ENCODE assay signal across 8 mouse cellular contexts in genomic region chr2:30415157-30415935, GRCm38 (mm10). TPM values are rescaled to one million over a fixed set of nuclear protein-coding genes. Genes with fewer than 3 reads are reported as not detected.
DNase-seq lines count a peak whose midpoint lies in the region; ATAC-seq and TF ChIP-seq lines count a peak whose summit lies in the region.

TSS of gene Crat (minus strand) at chr2:30415813.

- peak within 1 kb of the TSS; percentile 88 for H3K9ac ChIP-seq in ES-E14 (ENCODE audit: insufficient read depth, low read depth, low read length, poor library complexity, severe bottlenecking)
- H3K9ac ChIP-seq in forebrain, embryonic 12.5 days, result peak within 1 kb of the TSS; percentile 88
- H3K9ac ChIP-seq in heart, embryonic 16.5 days (ENCODE audit: low read length), result peak within 1 kb of the TSS; percentile 98
- H3K9ac ChIP-seq in liver, postnatal 0 days (replicated peaks), result peak within 1 kb of the TSS; percentile 98
- H3K9ac ChIP-seq in neural tube, embryonic 14.5 days (replicated peaks; ENCODE audit: low read depth, low read length), result peak within 1 kb of the TSS; percentile 89

- under 1% methylated on average over 58 of the region's 58 CpGs for WGBS in forebrain, embryonic 12.5 days
- under 1% methylated on average over 58 of the region's 58 CpGs for WGBS in heart, embryonic 16.5 days
- WGBS in liver, postnatal 0 days (ENCODE audit: insufficient replicate concordance), result 2% methylated on average over 56 of the region's 58 CpGs
- 1% methylated on average over 58 of the region's 58 CpGs for WGBS in neural tube, embryonic 14.5 days

- TF ChIP-seq EP300 in liver, postnatal 0 days (IDR thresholded peaks at IDR 0.05; ENCODE audit: low read depth), result peak; percentile 21; the same call in 1 of the 2 replicates

- peak within 1 kb of the TSS; percentile 74 for H3K27ac ChIP-seq in ES-E14 (ENCODE audit: insufficient read depth, low read depth, low read length, poor library complexity, severe bottlenecking)
- H3K27ac ChIP-seq in forebrain, embryonic 12.5 days, result peak within 1 kb of the TSS; percentile 98
- H3K27ac ChIP-seq in heart, embryonic 16.5 days (ENCODE audit: low read length), result peak within 1 kb of the TSS; percentile 97
- peak within 1 kb of the TSS; percentile 98 for H3K27ac ChIP-seq in liver, postnatal 0 days (ENCODE audit: low read depth)
- peak within 1 kb of the TSS; percentile 96 for H3K27ac ChIP-seq in neural tube, embryonic 14.5 days (ENCODE audit: low read depth, low read length)

- peaks cover 0 to 10% of the 10 kb centered on the region in 2 experiments; a peak in 3 of 4 replicates for H3K4me1 ChIP-seq in ES-E14 (ENCODE audit: control insufficient read depth in 2 of 2, insufficient read depth in 2 of 2, low read length in 2 of 2, poor library complexity in 1 of 2)
- peaks cover 41% of the 10 kb centered on the region for H3K4me1 ChIP-seq in forebrain, embryonic 12.5 days
- peaks cover 30% of the 10 kb centered on the region for H3K4me1 ChIP-seq in heart, embryonic 16.5 days (ENCODE audit: control insufficient read depth, insufficient read depth, low read length)
- H3K4me1 ChIP-seq in liver, postnatal 0 days (ENCODE audit: insufficient read depth), result peaks cover 45% of the 10 kb centered on the region
- peaks cover 27% of the 10 kb centered on the region for H3K4me1 ChIP-seq in neural tube, embryonic 14.5 days (ENCODE audit: control insufficient read depth, insufficient read depth, low read length)

- peak; percentile 91 for ATAC-seq in forebrain, embryonic 12.5 days (ENCODE audit: low FRiP score)
- peak; percentile 94 for ATAC-seq in heart, embryonic 16.5 days (replicated peaks; ENCODE audit: extremely low read depth, insufficient read depth, low FRiP score)
- ATAC-seq in liver, postnatal 0 days, result peak; percentile 85
- ATAC-seq in neural tube, embryonic 14.5 days (ENCODE audit: low read depth), result peak; percentile 83

- peak; percentile 68 for DNase-seq in ES-E14 (ENCODE audit: low read depth, low spot score)
- DNase-seq in c-Kit-positive CD71-positive TER-119-positive erythroid progenitor cells, embryonic 14.5 days (ENCODE audit: low spot score), result peak; percentile 85
- DNase-seq in kidney, postnatal 4 days, result peak; percentile 93 to 96
- DNase-seq in liver, postnatal 0 days, result peak; percentile 94
- peak; percentile 94 for DNase-seq in testis, postnatal 10 days (ENCODE audit: low spot score)

- H3K9me3 ChIP-seq in ES-E14 (ENCODE audit: control insufficient read depth, insufficient read depth, low read depth, low read length), result no peaks in the 10 kb centered on the region
- no peaks in the 10 kb centered on the region for H3K9me3 ChIP-seq in forebrain, embryonic 12.5 days
- no peaks in the 10 kb centered on the region for H3K9me3 ChIP-seq in heart, embryonic 16.5 days (replicated peaks; ENCODE audit: control insufficient read depth, low read length)
- H3K9me3 ChIP-seq in liver, postnatal 0 days (ENCODE audit: low read length), result no peaks in the 10 kb centered on the region
- no peaks in the 10 kb centered on the region for H3K9me3 ChIP-seq in neural tube, embryonic 14.5 days (ENCODE audit: control insufficient read depth, low read length)

- peak within 1 kb of the TSS; percentile 59 for H3K4me2 ChIP-seq in forebrain, embryonic 12.5 days
- peak within 1 kb of the TSS; percentile 70 for H3K4me2 ChIP-seq in heart, embryonic 16.5 days (ENCODE audit: low read depth, low read length)
- peak within 1 kb of the TSS; percentile 88 for H3K4me2 ChIP-seq in liver, postnatal 0 days (ENCODE audit: low read depth, low read length)
- peak within 1 kb of the TSS; percentile 71 for H3K4me2 ChIP-seq in neural tube, embryonic 14.5 days (ENCODE audit: low read depth, low read length)

- peaks cover 3% of the 10 kb centered on the region; the same call in 1 of the 2 replicates for H3K36me3 ChIP-seq in ES-E14 (ENCODE audit: control insufficient read depth, insufficient read depth, low read length, poor library complexity, severe bottlenecking)
- H3K36me3 ChIP-seq in forebrain, embryonic 12.5 days (replicated peaks), result 0 out of 2 replicates have a peak, but pooled peaks cover 4% of the 10 kb centered on the region
- no peaks in the 10 kb centered on the region for H3K36me3 ChIP-seq in heart, embryonic 16.5 days (ENCODE audit: control insufficient read depth, insufficient read depth)
- peaks cover 22% of the 10 kb centered on the region; the same call in 1 of the 2 replicates for H3K36me3 ChIP-seq in liver, postnatal 0 days (replicated peaks; ENCODE audit: insufficient read depth, low read length)
- 0 out of 2 replicates have a peak, but pooled peaks cover 4% of the 10 kb centered on the region for H3K36me3 ChIP-seq in neural tube, embryonic 14.5 days (ENCODE audit: control insufficient read depth, insufficient read depth, low read length)

- no peak for TF ChIP-seq CTCF in liver, postnatal 0 days (IDR thresholded peaks at IDR 0.05; ENCODE audit: low read depth)

- in situ Hi-C loops in ES-E14 (cut with MboI; ENCODE audit: low sequenced_read_pairs in 2 of 2, unreplicated experiment in 2 of 2), result no loop called here

- peak within 1 kb of the TSS; percentile 72 to 76 for H3K4me3 ChIP-seq in ES-E14 (ENCODE audit: insufficient read depth in 1 of 2, low read depth in 1 of 2, low read length in 2 of 2, poor library complexity in 1 of 2, severe bottlenecking in 1 of 2)
- H3K4me3 ChIP-seq in forebrain, embryonic 12.5 days (replicated peaks), result peak within 1 kb of the TSS; percentile 85
- peak within 1 kb of the TSS; percentile 89 for H3K4me3 ChIP-seq in heart, embryonic 16.5 days (ENCODE audit: low read length)
- peak within 1 kb of the TSS; percentile 98 for H3K4me3 ChIP-seq in liver, postnatal 0 days (ENCODE audit: low read depth, low read length)
- H3K4me3 ChIP-seq in neural tube, embryonic 14.5 days (ENCODE audit: low read depth, low read length), result peak within 1 kb of the TSS; percentile 84

- H3K27me3 ChIP-seq in forebrain, embryonic 12.5 days, result no peaks in the 10 kb centered on the region
- no peaks in the 10 kb centered on the region for H3K27me3 ChIP-seq in heart, embryonic 16.5 days (ENCODE audit: control insufficient read depth, insufficient read depth, low read length)
- no peaks in the 10 kb centered on the region for H3K27me3 ChIP-seq in liver, postnatal 0 days (ENCODE audit: insufficient read depth, low read length)
- H3K27me3 ChIP-seq in neural tube, embryonic 14.5 days (ENCODE audit: control insufficient read depth, insufficient read depth, low read length), result no peaks in the 10 kb centered on the region

TF ChIP-seq in ES-E14, 5 proteins besides CTCF, POLR2A, EP300 and RAD21:
- no peak for TF ChIP-seq ZNF384 (IDR thresholded peaks at IDR 0.05; ENCODE audit: low read depth, low read length)
- TF ChIP-seq ZC3H11A (IDR thresholded peaks at IDR 0.05; ENCODE audit: borderline replicate concordance, low read depth, low read length), result no peak
- no peak for TF ChIP-seq MAFK (IDR thresholded peaks at IDR 0.05; ENCODE audit: insufficient read depth, low read depth, low read length)
- no peak for TF ChIP-seq HCFC1 (IDR thresholded peaks at IDR 0.05; ENCODE audit: borderline replicate concordance, insufficient read depth, low read length)
- TF ChIP-seq CHD2 (IDR thresholded peaks at IDR 0.05; ENCODE audit: low read depth, low read length), result no peak

RNA-seq across cellular contexts. Expression of gene Crat, which starts in this region (rescaled TPM):
- total RNA-seq in ES-E14 (2012; rRNA removed), result 5.3 and 5.8 TPM in 2 replicates
- 22.5 and 23.0 TPM in 2 replicates for polyA plus RNA-seq in forebrain, embryonic 12.5 days (2016; fragmentation: Nextera tagmentation; extraction: Ambion mirVana)
- polyA plus RNA-seq in heart, embryonic 16.5 days (2015; fragmentation: Nextera tagmentation; extraction: Ambion mirVana), result 164 and 169 TPM in 2 replicates
- polyA plus RNA-seq in liver, postnatal 0 days (2015; fragmentation: Nextera tagmentation; extraction: Ambion mirVana), result 57.5 and 64.3 TPM in 2 replicates
- polyA plus RNA-seq in neural tube, embryonic 14.5 days (2014; fragmentation: Nextera tagmentation; extraction: Ambion mirVana), result 27.7 and 32.4 TPM in 2 replicates

Comparison
In these comparisons a context has a peak if more than half of its experiments do, and no peak if none do; other contexts are left out.
1. Peak in every context shown above with its lines: DNase-seq, ATAC-seq, H3K4me3 ChIP-seq and H3K27ac ChIP-seq.